26 mouse cellular contexts compared by ENCODE assay signal in the genomic region with DNA sequence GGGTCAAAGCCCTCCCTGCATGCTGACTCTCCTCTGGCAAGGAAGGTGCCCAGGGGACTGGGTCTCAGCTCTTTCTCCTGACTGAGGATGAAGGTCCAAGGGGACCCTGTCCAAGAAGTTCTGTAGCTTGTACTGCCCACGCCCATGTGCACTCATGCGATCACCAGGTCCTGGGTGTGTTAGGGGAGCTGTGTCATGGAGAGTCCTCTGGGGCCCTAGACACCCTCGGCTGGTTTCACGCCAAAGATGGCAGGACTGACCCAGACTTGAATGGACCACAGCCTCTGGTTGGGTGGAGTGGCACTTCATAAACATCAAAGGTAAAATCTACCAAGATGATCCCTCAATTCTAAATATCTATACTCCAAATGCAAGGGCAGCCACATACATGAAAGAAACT. TPM values are rescaled to one million over a fixed set of nuclear protein-coding genes. Genes with fewer than 3 reads are reported as not detected.
"Had no signal": no experiment of that assay in that cellular context is flagged by ENCODE, and none has a peak within 500 bp of the region (broad histone marks: within the 10 kb centered on the region; RNA-seq: fewer than 3 reads in every experiment).

No protein-coding gene starts in this region.

RNA-seq across cellular contexts. Expression of gene Serpinb9f, which starts 15.2 kb away (rescaled TPM):
- polyA plus RNA-seq: heart, embryonic 11.5 days; heart, embryonic 12.5 days; heart, embryonic 13.5 days; heart, embryonic 14.5 days; heart, embryonic 15.5 days; heart, embryonic 16.5 days; heart, postnatal 0 days; hindbrain, embryonic 10.5 days; hindbrain, embryonic 11.5 days; hindbrain, embryonic 12.5 days; hindbrain, embryonic 13.5 days; hindbrain, embryonic 14.5 days; hindbrain, embryonic 15.5 days; hindbrain, embryonic 16.5 days; hindbrain, postnatal 0 days; inflammation-experienced regulatory T-cells, adult 6 months; intestine, embryonic 14.5 days; intestine, embryonic 15.5 days; intestine, embryonic 16.5 days; intestine, postnatal 0 days; kidney, adult 2 months; kidney, embryonic 14.5 days; kidney, embryonic 15.5 days; kidney, embryonic 16.5 days; kidney, postnatal 0 days; large intestine, adult 2 months had no signal

RNA-seq across cellular contexts. Expression of gene Serpinb9e, which starts 59.2 kb away (rescaled TPM):
- polyA plus RNA-seq: heart, embryonic 11.5 days; heart, embryonic 12.5 days; heart, embryonic 13.5 days; heart, embryonic 14.5 days; heart, embryonic 15.5 days; heart, embryonic 16.5 days; heart, postnatal 0 days; hindbrain, embryonic 10.5 days; hindbrain, embryonic 11.5 days; hindbrain, embryonic 12.5 days; hindbrain, embryonic 13.5 days; hindbrain, embryonic 14.5 days; hindbrain, embryonic 15.5 days; hindbrain, embryonic 16.5 days; hindbrain, postnatal 0 days; inflammation-experienced regulatory T-cells, adult 6 months; intestine, embryonic 14.5 days; intestine, embryonic 15.5 days; intestine, embryonic 16.5 days; intestine, postnatal 0 days; kidney, adult 2 months; kidney, embryonic 14.5 days; kidney, embryonic 15.5 days; kidney, embryonic 16.5 days; kidney, postnatal 0 days; large intestine, adult 2 months had no signal
